Mouse (Mus musculus) liver, embryonic 13.5 days (tissue): ENCODE results near the gene Scap. TPM values are rescaled to one million over a fixed set of nuclear protein-coding genes. Genes with fewer than 3 reads are reported as not detected.

Experiments used
- ATAC-seq: fragments of 200-750 bp; cut with Nextera tagmentation; 2 replicates; pipeline ENCODE4 v1.8.0; 2017; ENCODE audit warnings: low read depth, mild to moderate bottlenecking, moderate number of reproducible peaks, moderate library complexity
- DNase-seq: peaks from one replicate; pipeline ENCODE4 v3.0.0; 2022
- H3K27ac ChIP-seq: fragments of 300-500 bp; sonication (generic); 2 replicates; pipeline ENCODE4 v1.5.1; 2015; ENCODE audit warnings: moderate library complexity, mild to moderate bottlenecking, inconsistent platforms
- H3K27me3 ChIP-seq: fragments of 300-500 bp; sonication (generic); 2 replicates; pipeline ENCODE4 v1.6.1; 2015; ENCODE audit warnings: mild to moderate bottlenecking, inconsistent platforms
- H3K36me3 ChIP-seq: fragments of 300-500 bp; sonication (generic); 2 replicates; pipeline ENCODE4 v1.6.1; 2015; ENCODE audit warnings: mild to moderate bottlenecking, inconsistent platforms
- H3K4me1 ChIP-seq: fragments of 300-500 bp; sonication (generic); replicated peaks from 2 replicates; pipeline ENCODE4 v1.6.1; 2015; ENCODE audit warnings: inconsistent platforms
- H3K4me2 ChIP-seq: fragments of 300-500 bp; sonication (generic); 2 replicates; pipeline ENCODE4 v1.6.1; 2015; ENCODE audit warnings: inconsistent platforms, mild to moderate bottlenecking, moderate library complexity
- H3K4me3 ChIP-seq: fragments of 300-500 bp; sonication (generic); replicated peaks from 2 replicates; pipeline ENCODE4 v1.5.1; 2015; ENCODE audit warnings: mild to moderate bottlenecking, inconsistent platforms
- H3K9ac ChIP-seq: fragments of 300-500 bp; sonication (generic); 2 replicates; pipeline ENCODE4 v1.6.1; 2015; ENCODE audit warnings: mild to moderate bottlenecking, inconsistent platforms
- H3K9me3 ChIP-seq: fragments of 300-500 bp; sonication (generic); replicated peaks from 2 replicates; pipeline ENCODE4 v1.6.1; 2016; ENCODE audit warnings: inconsistent platforms
- WGBS: fragments of 180-500 bp; shearing (Covaris S2); methylation state at CpG from one replicate; pipeline ENCODE4 v1.1.7; 2015; ENCODE audit not compliant: insufficient replicate concordance; 5-methylcytosine and 5-hydroxymethylcytosine counted together
- polyA plus RNA-seq: library from polyadenylated mRNA; unstranded; fragments of >200 nt; fragmentation: Nextera tagmentation; extraction: Ambion mirVana; gene quantifications from 2 replicates; pipeline ENCODE4 v1.2.1, GENCODE M21; 2015

Scap gene
- polyA plus RNA-seq, 1 experiment from 2014 or later = 20.6 TPM

DNA sequence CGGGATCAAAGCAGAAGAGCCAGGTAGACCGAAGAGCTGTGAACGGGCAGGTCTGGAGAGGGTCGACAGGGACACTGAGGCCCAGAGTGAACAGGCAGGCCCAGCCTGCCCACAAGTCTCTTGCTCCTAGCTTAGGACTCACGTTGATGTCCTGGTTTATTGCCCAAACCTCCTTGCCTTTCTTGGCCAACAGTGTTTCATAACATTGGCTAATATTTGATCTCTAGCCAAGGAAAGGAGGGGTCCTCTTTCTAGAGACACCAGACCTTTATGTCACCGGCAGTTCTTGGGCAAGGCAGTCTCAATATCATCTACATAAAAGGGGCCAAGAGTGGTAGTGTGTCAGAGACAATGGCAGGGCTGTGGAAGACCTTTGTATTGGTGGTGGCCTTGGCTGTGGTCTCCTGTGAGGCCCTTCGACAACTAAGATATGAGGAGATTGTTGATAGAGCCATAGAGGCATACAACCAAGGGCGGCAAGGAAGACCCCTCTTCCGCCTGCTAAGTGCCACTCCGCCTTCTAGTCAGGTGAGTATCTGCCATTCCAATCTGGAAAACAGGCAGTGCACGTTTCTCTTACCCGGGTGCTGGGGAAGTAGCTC lies 86.5 kb downstream of the Scap start, which contains the start of gene Ngp:
Gene Ngp (plus strand): TSS at position 237 of the 602 bp plus-strand sequence.
- DNase-seq = no peak
- Histone ChIP-seq H3K9me3 (no peaks in the 10 kb centered on the region), H3K27ac (no peak within 1 kb of the TSS), H3K4me2 (no peak within 1 kb of the TSS), H3K9ac (no peak within 1 kb of the TSS), H3K27me3 (no peaks in the 10 kb centered on the region), H3K36me3 (no peaks in the 10 kb centered on the region), H3K4me1 (no peaks in the 10 kb centered on the region), H3K4me3 (no peak within 1 kb of the TSS)
- no peak for ATAC-seq
- WGBS = 72% methylated on average over 12 of the region's 12 CpGs

DNA sequence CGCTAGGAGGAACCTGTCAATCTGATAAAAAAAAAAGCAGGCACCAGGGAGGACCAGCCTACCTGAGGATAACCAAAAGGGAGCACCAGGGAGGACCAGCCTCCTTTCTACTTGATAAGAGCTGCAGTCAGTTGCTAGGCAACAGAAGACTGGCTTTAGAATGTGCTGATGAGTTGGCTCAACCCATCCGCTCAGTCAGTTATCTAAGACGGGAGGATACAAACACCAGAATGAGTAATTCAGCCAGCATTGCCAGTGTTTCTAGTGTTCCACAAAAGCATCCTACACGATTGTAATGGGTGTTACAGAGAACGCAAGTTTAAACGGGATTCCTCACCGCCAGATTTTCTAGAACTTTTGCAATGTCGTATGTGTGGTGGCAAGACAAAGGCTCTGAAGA lies 98.2 kb downstream of the Scap start:
- H3K27me3 ChIP-seq = no peaks in the 10 kb centered on the region
- DNase-seq (no peak), ATAC-seq (no peak)
- H3K4me3 ChIP-seq = no peak overlapping the region
- no peak overlapping the region for H3K9ac ChIP-seq
- H3K4me2 ChIP-seq = no peak overlapping the region
- H3K27ac ChIP-seq = no peak overlapping the region
- WGBS = 67% methylated on average over 8 of the region's 8 CpGs
- H3K36me3 ChIP-seq = peaks cover 19% of the 10 kb centered on the region
- no peaks in the 10 kb centered on the region for H3K4me1 ChIP-seq
- no peaks in the 10 kb centered on the region for H3K9me3 ChIP-seq

DNA sequence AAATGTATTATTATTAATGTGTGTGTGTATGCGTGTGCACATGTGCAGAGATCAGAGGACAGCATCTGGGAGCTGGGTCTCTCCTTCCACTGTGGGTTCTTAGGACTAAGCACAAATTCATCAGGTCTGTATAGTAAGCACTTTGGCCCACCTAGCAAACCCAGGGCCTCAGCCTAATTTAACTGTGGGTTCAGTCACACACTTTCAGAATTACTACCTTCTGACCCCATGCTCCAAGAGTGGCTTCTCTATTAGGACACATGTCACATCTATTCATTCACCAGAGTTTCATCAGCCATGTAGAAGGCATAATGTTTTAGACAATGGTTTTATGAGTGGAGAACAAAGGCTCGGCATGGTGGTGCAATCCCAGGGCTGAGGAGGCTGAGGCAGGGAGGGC lies 100.0 kb downstream of the Scap start:
- Histone ChIP-seq H3K9ac (no peak overlapping the region), H3K36me3 (peaks cover 17% of the 10 kb centered on the region), H3K4me2 (no peak overlapping the region), H3K27ac (no peak overlapping the region), H3K27me3 (no peaks in the 10 kb centered on the region), H3K4me3 (no peak overlapping the region), H3K9me3 (no peaks in the 10 kb centered on the region), H3K4me1 (no peaks in the 10 kb centered on the region)
- 73% methylated on average over 2 of the region's 2 CpGs for WGBS
- no peak for DNase-seq
- ATAC-seq = no peak

Other genes starting within 250 kb of the Scap start
- gene Smarcc1, start 215.6 kb upstream of the Scap start, polyA plus RNA-seq = 43.4 and 54.5 TPM in 2 replicates
- 40.3 and 49.1 TPM in 2 replicates for gene Dhx30, start 215.5 kb upstream of the Scap start, polyA plus RNA-seq
- 0.20 and 0.27 TPM in 2 replicates for gene Cspg5, start 89.5 kb upstream of the Scap start, polyA plus RNA-seq
- gene Elp6, start 28.1 kb upstream of the Scap start, polyA plus RNA-seq = 11.1 and 11.3 TPM in 2 replicates
- 3.2 TPM in 2 replicates for gene Ptpn23, start 74.9 kb downstream of the Scap start, polyA plus RNA-seq
- gene Ngp, start 86.5 kb downstream of the Scap start, polyA plus RNA-seq = 46.6 and 49.4 TPM in 2 replicates
- gene Klhl18, start 143.4 kb downstream of the Scap start, polyA plus RNA-seq = 1.9 and 2.7 TPM in 2 replicates
- 0.23 and 0.27 TPM in 2 replicates for gene Kif9, start 143.7 kb downstream of the Scap start, polyA plus RNA-seq
- 11.4 and 13.4 TPM in 2 replicates for gene Setd2, start 199.3 kb downstream of the Scap start, polyA plus RNA-seq